Mouse (Mus musculus) layer of hippocampus, postnatal 36 days (tissue): ENCODE results near the gene Nexmif. TPM values are rescaled to one million over a fixed set of nuclear protein-coding genes. Genes with fewer than 3 reads are reported as not detected.
"Not testable (repeated sequence)": the region's sequence is repeated elsewhere in the genome, so short reads cannot be mapped to it uniquely, and the experiment has no call there.

Experiments used
- DNase-seq, 2 experiments: peaks; one replicate each; pipeline ENCODE4 v3.0.0; 2022
- microRNA-seq, 2 experiments: library from miRNA; unstranded; fragments of <30 nt; microRNA quantifications; one replicate each; pipeline ENCODE4 v1.2.0; 2021
- total RNA-seq, 2 experiments: library from RNA; stranded (reverse); gene quantifications; 2 replicates each; pipeline ENCODE4 v1.2.3; 2021

Nexmif gene
- total RNA-seq: 10 to 100 TPM; 38.2 to 39.0 TPM

DNA sequence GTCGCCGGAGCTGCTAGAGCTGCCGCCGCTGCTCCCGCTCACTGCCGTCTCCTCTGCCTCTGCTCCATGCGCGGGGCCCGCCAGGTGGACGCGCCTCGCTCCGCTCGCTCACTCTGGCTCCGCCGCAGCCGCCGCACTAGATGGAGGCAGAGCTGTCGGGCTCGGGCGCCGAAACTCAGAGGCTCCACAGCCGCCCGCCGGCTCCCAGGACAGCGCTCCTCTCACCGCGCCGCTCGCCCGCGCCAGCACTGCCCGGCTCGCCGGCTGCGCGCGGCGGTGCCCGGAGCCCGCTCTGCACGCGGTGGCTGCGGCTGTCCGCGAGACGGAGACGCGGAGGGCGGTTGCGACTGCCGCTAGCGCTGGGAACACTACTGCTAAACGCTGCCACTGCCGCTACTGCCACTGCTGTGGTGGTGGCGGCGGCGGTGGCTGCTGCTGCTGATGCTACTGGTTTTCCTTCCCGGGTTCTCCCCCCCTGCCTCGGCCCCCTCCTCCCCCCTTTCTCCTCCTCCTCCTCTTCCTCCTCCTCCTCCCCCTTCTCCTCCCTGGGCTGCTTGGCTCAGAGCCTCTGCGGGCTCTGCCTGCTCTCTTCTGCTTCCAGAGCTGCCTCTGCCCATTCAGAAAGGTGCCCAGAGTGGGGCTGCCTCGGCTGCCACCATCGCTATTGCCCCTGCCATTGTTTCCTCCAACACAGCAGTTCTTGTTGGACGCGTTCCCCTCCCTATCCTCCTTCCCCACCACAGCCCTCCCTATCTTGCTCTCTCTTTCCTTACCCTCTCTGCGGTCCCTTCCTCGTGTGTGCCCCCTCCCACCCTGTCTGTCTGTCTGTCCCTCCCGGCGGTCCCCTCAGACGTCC is at the start of gene Nexmif:
Gene Nexmif, minus strand, starts transcription at position 450 of the 856 bp plus-strand sequence.
- DNase-seq: peak in 1 of 2 experiments; percentile 40

DNA sequence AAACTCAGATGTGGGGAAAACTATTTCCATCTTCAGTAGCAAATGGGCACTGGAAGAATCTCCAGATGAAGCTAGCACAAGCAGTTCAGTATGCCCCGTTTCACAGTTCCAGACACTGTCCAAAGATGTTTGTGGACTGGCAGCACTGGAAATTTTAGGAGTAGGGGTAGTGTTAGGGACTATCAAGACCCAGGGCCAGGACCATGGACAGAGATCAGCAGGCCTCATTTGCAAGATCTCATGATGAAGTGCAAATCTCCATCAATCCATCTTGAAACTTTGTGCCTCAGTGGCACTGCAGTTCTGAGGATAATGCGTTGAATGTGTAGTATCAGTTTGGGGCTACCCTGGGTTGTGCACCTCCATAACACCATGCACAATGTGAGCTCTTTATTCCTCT is 7.7 kb upstream of the Nexmif start:
- DNase-seq: no peak

DNA sequence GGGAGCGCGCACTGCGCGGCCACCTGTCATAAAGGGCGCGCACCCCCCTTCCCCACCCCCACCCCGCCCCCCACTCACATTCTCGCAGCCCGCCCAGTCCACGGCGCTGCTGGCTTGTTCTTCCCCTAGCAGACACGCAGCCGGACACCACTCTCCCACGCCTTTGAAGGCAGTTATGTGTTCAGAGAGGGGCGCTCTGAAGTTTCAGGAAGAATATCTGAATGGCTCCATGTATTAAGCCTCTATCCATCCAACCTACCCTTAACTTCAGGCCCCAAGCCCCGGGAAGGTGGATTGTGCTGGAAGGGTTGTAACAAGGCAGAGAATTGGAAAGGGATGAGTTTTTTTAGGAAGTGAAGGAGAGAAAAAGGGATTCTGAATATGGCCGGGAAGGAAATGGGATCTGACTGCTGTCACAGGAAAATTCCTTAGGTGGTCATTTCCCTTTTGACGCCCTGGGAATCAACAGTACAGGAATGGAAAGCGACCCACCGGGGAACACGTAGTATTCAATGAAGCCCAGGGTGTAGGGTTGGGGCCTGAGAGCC is 681 bp upstream of the Nexmif start:
- peak in 1 of 2 experiments; percentile 2 for DNase-seq

DNA sequence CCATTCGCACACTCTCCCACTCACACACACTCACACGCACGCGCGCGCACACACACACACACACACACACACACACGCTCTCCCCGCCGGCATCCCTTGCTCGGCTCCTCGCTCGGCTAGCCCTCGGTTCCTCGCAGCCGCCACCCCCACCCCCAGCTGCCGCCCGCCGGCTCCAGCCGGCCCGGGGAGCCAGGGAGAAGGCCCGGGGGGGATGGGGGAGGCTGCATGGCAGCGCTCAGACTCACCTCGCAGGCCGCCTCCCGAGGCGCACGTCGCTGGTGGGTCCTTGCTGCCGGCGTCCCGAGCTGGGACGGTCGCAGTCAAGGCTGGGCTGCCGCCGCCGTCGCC is 623 bp downstream of the Nexmif start:
- DNase-seq: peak; percentile 26 to 45

GRCm38 (mm10) chrX:104199611-104200387 is 1.2 kb downstream of the Nexmif start:
- peak; percentile 20 to 43 for DNase-seq

DNA sequence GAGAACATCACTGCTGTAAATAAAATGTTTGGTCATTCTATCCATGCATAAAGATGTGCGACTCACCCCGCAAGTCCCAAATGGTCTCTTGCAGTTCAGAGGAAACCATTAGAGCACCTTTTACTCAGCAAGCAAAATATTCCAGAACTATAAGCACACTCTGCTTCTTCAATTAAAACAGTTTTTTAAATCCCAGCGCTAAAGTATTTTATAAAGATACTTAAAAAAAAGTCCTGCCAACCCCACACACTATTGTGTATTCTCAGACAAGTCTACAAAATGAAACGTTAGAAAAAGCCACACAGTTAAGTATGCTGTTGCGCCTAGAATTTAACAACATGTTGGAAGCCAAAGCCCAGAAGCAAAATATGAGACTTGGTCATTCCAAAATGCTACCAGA is 1.9 kb downstream of the Nexmif start:
- DNase-seq: no peak

GRCm38 (mm10) chrX:104196561-104196960 is 4.4 kb downstream of the Nexmif start:
- no peak for DNase-seq

DNA sequence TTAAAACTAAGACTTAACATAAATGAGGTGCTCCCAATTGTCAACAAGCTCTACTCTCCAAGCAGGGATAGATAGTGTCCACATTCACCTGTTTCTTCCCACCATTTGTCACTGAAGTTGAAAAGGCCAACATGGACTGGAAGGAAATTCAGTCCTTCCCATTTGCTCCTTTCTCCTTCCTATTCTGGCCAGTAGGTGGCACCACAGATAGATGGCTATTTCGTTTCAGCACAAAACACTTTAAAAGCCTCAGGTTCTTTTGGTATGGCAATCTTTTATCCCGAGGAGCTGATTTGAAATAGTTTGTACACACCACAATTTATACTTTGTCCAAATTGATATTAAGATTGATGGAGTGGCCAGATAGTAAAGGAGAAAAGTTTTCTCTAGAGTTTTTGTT is 21.7 kb downstream of the Nexmif start:
- no peak for DNase-seq

GRCm38 (mm10) chrX:104150072-104150471 is 50.9 kb downstream of the Nexmif start:
- no peak for DNase-seq

DNA sequence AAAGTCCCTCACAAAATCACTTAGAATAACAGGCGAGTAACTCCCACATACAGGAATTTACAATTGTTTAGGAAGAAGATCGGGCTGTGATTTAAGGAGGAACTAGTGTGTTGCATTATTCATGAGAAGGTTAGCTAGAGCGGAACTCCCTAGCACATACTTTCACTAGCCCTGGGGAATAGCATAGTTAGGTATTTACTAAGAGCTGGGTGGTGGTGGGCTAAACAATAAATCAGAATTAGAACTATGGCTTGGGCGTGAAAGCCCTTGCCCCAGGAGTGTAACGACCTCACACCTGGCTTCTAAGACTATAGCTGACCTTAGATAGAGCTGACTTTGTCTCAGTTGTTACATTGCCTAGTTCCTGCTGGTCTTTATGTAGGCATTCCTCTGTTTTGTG is 85.7 kb downstream of the Nexmif start:
- not testable (repeated sequence) for DNase-seq

DNA sequence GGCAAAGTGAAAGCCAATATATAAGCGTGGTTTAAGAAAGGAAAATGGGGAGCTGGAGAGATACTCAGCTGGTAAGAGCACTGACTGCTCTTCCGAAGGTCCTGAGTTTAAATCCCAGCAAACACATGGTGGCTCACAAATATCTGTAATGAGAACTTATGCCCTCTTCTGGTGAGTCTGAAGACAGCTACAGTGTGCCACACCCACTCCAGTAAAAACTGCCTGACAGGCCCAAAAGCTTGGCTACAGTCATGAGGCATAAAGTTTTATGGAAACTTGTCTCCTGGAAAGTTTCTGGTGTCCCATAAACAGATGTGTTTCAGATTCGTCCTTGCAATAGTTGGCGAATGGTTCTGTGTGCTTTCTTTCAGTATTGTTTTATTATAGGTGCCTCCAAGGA is 86.4 kb downstream of the Nexmif start:
- DNase-seq: no peak

DNA sequence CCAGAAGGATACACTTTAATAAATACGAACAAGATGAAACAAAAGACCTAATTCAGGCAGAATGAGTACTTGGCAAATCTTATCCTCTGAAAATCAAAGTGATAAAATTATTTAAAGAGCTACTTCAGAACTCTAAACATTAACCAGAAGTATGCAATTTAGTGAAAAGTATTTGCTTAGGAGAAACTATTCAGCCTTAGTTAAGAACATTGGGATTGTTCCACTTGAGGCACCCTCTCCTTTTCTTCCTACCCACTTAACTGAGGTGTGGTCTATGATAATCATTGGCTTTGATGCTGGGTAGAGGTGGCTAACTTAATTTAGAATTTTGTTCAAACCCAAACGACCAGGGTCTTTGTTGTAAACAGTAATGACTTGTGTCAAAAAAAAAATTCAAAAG is 146.1 kb downstream of the Nexmif start:
- DNase-seq: no peak

DNA sequence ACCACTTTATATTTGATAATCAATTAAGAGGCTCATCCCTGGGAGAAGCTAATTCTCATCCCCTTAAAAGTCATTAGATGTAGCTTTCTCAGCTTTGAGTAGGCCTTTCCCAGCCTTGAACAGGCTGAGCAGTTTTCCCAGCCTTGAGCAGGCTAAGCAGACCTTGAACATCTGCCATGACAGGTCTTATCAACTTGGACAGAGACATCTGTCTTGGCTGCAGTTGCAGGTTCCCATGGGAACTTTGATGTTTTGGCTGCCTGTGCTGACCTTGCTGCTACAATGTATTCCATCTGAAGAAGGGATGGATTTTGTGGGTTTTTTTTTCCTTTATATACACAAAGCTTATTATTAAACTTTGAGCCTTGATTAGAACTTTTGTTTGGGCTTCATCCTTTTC is 160.7 kb downstream of the Nexmif start:
- no peak for DNase-seq

DNA sequence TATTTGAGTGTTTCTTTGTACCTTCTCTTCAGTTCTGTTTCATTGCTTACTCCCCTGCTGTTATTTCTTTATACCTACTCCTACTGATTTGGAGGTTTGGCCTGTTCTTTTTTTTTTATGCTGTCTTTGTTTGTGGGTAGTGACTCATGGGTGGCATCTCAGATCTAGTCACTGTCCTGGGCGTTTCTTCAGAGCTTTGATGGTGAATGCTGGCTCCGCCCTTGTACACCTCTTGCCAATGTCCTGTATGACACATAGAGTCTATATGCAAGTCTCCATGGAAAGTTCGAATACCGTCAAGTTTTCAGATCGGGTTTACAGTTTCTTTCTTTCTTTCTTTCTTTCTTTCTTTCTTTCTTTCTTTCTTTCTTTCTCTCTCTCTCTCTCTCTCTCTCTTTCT is 167.1 kb downstream of the Nexmif start:
- no peak for DNase-seq

DNA sequence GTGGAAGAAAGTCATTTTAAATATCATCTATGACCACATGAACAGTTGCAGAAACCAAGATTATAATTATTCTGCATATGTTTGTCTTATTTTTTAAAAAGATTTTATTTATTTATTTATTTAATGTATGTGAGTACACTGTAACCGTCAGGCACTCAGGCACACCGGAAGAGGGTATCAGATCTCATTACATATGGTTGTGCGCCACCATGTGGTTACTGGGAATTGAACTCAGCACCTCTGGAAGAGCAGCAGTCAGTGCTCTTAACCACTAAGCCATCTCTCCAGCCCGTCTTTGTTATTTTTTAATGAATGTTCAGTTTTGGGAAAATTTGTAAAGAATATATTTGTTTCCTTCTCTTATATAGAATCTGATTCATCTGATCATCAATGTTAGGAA is 168.2 kb downstream of the Nexmif start:
- no peak for DNase-seq

Small RNA genes lying within 50 kb of the gene (microRNA-seq; reads per million reads assigned to microRNA genes)
- 0 reads per million in 2 experiments for gene Gm24993
- gene Mir672: 444 to 630 reads per million in 2 experiments

Other genes starting within 250 kb of the Nexmif start
- 10 to 100 TPM; 52.6 to 54.0 TPM for gene Rlim, start 219.9 kb downstream of the Nexmif start, total RNA-seq
- 10 to 100 TPM; 29.0 to 30.3 TPM for gene Abcb7, start 212.7 kb upstream of the Nexmif start, total RNA-seq